In the genomic region with DNA sequence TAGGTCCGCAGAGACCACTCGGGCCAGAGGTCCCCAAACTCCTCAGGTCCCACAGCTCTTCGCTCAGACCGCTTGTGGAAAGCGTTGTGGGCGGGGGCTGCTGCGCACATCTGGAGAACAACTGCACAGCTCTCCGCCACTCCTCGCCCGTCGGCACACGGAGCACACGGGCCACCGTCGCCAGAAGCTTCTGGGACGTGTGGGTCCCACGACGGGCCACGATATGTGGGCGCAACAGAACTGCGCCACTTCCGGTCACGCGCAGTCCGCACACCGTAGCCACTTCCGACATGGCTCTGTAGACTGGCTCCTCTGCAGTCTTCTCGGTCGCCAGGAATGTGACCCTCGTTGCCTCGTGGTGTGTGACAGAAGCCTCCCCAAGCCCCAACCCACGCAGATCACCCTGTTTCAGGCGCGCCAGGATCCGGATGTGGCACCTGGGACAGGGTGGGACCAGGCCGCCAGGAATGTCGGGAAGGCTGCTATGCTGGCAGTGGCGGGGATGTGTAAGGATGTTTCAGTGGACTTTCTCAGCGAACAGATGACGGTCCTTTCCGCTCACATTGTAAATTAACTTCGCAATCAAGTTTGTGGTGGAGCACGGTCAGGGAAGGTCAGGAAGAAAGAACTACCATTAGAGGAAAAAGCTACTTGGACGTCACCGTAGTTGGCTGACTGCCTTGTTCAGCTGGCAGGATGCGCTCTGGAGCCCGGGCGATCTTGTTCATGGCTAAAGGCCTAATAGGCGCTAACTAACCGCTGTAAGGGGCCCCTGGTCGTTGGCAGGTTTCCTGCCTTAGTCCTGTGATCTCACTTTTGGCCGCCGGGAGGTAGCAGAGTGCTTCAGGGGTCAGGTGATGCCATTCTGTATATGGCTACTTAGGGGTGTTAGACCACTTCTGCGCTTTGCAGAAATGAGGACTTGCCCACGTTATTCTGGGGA, we compare ENCODE assay signal across 8 mouse cellular contexts. TPM values are rescaled to one million over a fixed set of nuclear protein-coding genes. Genes with fewer than 3 reads are reported as not detected.
A peak's percentile ranks its signal among the peaks of the same experiment; 100 is the strongest.
DNase-seq lines count a peak whose midpoint lies in the region; ATAC-seq and TF ChIP-seq lines count a peak whose summit lies in the region.

No protein-coding gene starts in this region.

- H3K9me3 ChIP-seq in hindbrain, postnatal 0 days (ENCODE audit: low read length) = no peaks in the 10 kb centered on the region

- TF ChIP-seq POLR2A in cortical plate, adult 2 months (IDR thresholded peaks at IDR 0.05; ENCODE audit: extremely low read depth, insufficient read depth, low read length) = peak; percentile 87

- peak overlapping the region; percentile 70 for H3K9ac ChIP-seq in hindbrain, postnatal 0 days (replicated peaks; ENCODE audit: low read length)

- H3K4me2 ChIP-seq in hindbrain, postnatal 0 days (ENCODE audit: low read depth, low read length) = peak overlapping the region; percentile 81

- 0 out of 2 replicates have a peak, but pooled peaks cover 1% of the 10 kb centered on the region for H3K4me1 ChIP-seq in cortical plate, adult 2 months (ENCODE audit: control insufficient read depth, insufficient read depth, low read length)
- peaks cover 10% of the 10 kb centered on the region for H3K4me1 ChIP-seq in hindbrain, postnatal 0 days (ENCODE audit: insufficient read depth, low read length)

- peak overlapping the region; percentile 94 for H3K27ac ChIP-seq in cortical plate, adult 2 months (ENCODE audit: insufficient read depth, low read length)
- H3K27ac ChIP-seq in gastrocnemius, adult 2 months = peak overlapping the region; percentile 98
- peak overlapping the region; percentile 98 for H3K27ac ChIP-seq in hindbrain, postnatal 0 days

- H3K36me3 ChIP-seq in hindbrain, postnatal 0 days (ENCODE audit: insufficient read depth, low read length) = peaks cover 14% of the 10 kb centered on the region

- DNase-seq in adrenal gland, adult (ENCODE audit: inconsistent age in 2 of 2, low spot score in 1 of 2) = peak; percentile 92 to 97
- DNase-seq in gastrocnemius, adult 2 months = peak; percentile 93
- DNase-seq in hindbrain, postnatal 0 days (ENCODE audit: low spot score) = peak; percentile 96
- peak; percentile 87 to 91 for DNase-seq in left cerebral cortex, postnatal 10 days (ENCODE audit: extremely low spot score in 1 of 2, low spot score in 2 of 2)
- peak; percentile 91 to 94 for DNase-seq in right cerebral cortex, postnatal 10 days (ENCODE audit: low spot score in 2 of 2)
- peak; percentile 82 to 85 for DNase-seq in urinary bladder, postnatal 36 days (ENCODE audit: low spot score in 2 of 2)

- TF ChIP-seq CTCF in cortical plate, adult 2 months (IDR thresholded peaks at IDR 0.05; ENCODE audit: extremely low read depth, insufficient read depth, low read length) = peak; percentile 26; the same call in 1 of the 2 replicates
- peak; percentile 60 for TF ChIP-seq CTCF in gastrocnemius, adult 2 months (IDR thresholded peaks at IDR 0.05)
- peak; percentile 72 for TF ChIP-seq CTCF in hindbrain, postnatal 0 days (IDR thresholded peaks at IDR 0.05; ENCODE audit: low read depth)

- no peaks in the 10 kb centered on the region for H3K27me3 ChIP-seq in hindbrain, postnatal 0 days (ENCODE audit: insufficient read depth, low read length)

- WGBS in hindbrain, postnatal 0 days = under 1% methylated on average over 55 of the region's 55 CpGs

- H3K4me3 ChIP-seq in cortical plate, adult 2 months (ENCODE audit: insufficient read depth, low read length) = peak overlapping the region; percentile 65
- peak overlapping the region; percentile 90 for H3K4me3 ChIP-seq in gastrocnemius, adult 2 months
- H3K4me3 ChIP-seq in hindbrain, postnatal 0 days (ENCODE audit: low read length) = peak overlapping the region; percentile 57

- peak; percentile 93 for ATAC-seq in hindbrain, postnatal 0 days
- peak; percentile 69 for ATAC-seq in megakaryocyte progenitor cell, adult 5-6 weeks (replicated peaks; ENCODE audit: poor library complexity)

- intact Hi-C loops in gastrocnemius, adult 2 months (cut with DNase I) = no loop called here
- intact Hi-C loops in left cerebral cortex, postnatal 10 days (cut with DNase I) = no loop called here

RNA-seq across cellular contexts. Expression of a gene that starts 5.5 kb away (rescaled TPM):
- 25.6 and 25.9 TPM in 2 replicates for polyA plus RNA-seq in cortical plate, adult 2 months (2012; rRNA removed)
- total RNA-seq in gastrocnemius, adult 2 months (2021) = 10 to 100 TPM in 1 of 2 experiments, 1 to 10 TPM in 1; 9.9 to 14.1 TPM
- 37.9 and 50.0 TPM in 2 replicates for total RNA-seq in hindbrain, postnatal 0 days (2014; rRNA removed)
- polyA plus RNA-seq in hindbrain, postnatal 0 days (2015; fragmentation: Nextera tagmentation; extraction: Ambion mirVana) = 19.5 and 22.1 TPM in 2 replicates
- 10 to 100 TPM; 36.3 to 38.9 TPM for total RNA-seq in left cerebral cortex, postnatal 10 days (2021)
- 2.9 and 3.0 TPM in 2 replicates for total RNA-seq in megakaryocyte progenitor cell, adult 5-6 weeks (2015)
- 3.5 and 3.7 TPM in 2 replicates for total RNA-seq in megakaryocyte progenitor cell, adult 5-6 weeks (2017)

RNA-seq across cellular contexts. Expression of a gene that starts 5.6 kb away (rescaled TPM):
- polyA plus RNA-seq in cortical plate, adult 2 months (2012; rRNA removed) = 484 and 506 TPM in 2 replicates
- total RNA-seq in gastrocnemius, adult 2 months (2021) = 10 to 100 TPM; 80.6 to 90.3 TPM
- total RNA-seq in hindbrain, postnatal 0 days (2014; rRNA removed) = 154 and 168 TPM in 2 replicates
- 92.2 and 101 TPM in 2 replicates for polyA plus RNA-seq in hindbrain, postnatal 0 days (2015; fragmentation: Nextera tagmentation; extraction: Ambion mirVana)
- total RNA-seq in left cerebral cortex, postnatal 10 days (2021) = 100 to 1,000 TPM; 145 to 166 TPM
- 2,719 and 2,750 TPM in 2 replicates for total RNA-seq in megakaryocyte progenitor cell, adult 5-6 weeks (2015)
- 2,545 and 2,724 TPM in 2 replicates for total RNA-seq in megakaryocyte progenitor cell, adult 5-6 weeks (2017)

RNA-seq across cellular contexts. Expression of a gene that starts 14.9 kb away (rescaled TPM):
- polyA plus RNA-seq in cortical plate, adult 2 months (2012; rRNA removed) = 47.5 TPM in 2 replicates
- 10 to 100 TPM in 1 of 2 experiments, 1 to 10 TPM in 1; 8.1 to 11.2 TPM for total RNA-seq in gastrocnemius, adult 2 months (2021)
- total RNA-seq in hindbrain, postnatal 0 days (2014; rRNA removed) = 38.2 and 41.2 TPM in 2 replicates
- polyA plus RNA-seq in hindbrain, postnatal 0 days (2015; fragmentation: Nextera tagmentation; extraction: Ambion mirVana) = 32.6 and 33.4 TPM in 2 replicates
- 10 to 100 TPM; 22.5 to 25.4 TPM for total RNA-seq in left cerebral cortex, postnatal 10 days (2021)
- 2.6 and 2.9 TPM in 2 replicates for total RNA-seq in megakaryocyte progenitor cell, adult 5-6 weeks (2015)
- total RNA-seq in megakaryocyte progenitor cell, adult 5-6 weeks (2017) = 2.2 and 3.5 TPM in 2 replicates

Comparison
In these comparisons a context has a peak if more than half of its experiments do, and no peak if none do; other contexts are left out.
1. Peak in every context shown above with its lines: DNase-seq, ATAC-seq, H3K4me3 ChIP-seq and H3K27ac ChIP-seq.
2. RNA of a gene that starts 5.6 kb away (total RNA-seq): 2,545 to 2,750 TPM in megakaryocyte progenitor cell, adult 5-6 weeks; 154 to 168 TPM in hindbrain, postnatal 0 days, 145 to 166 TPM in left cerebral cortex, postnatal 10 days and 80.6 to 90.3 TPM in gastrocnemius, adult 2 months; every median in the first group is over 10 times any median in the second.